Mouse (Mus musculus) liver, embryonic 13.5 days (tissue): ENCODE data around the gene Preb. TPM values are rescaled to one million over a fixed set of nuclear protein-coding genes. Genes with fewer than 3 reads are reported as not detected.

Experiments used
- ATAC-seq: fragments of 200-750 bp; cut with Nextera tagmentation; 2 replicates; pipeline ENCODE4 v1.8.0; 2017; ENCODE audit warnings: low read depth, mild to moderate bottlenecking, moderate number of reproducible peaks, moderate library complexity
- DNase-seq: peaks from one replicate; pipeline ENCODE4 v3.0.0; 2022
- H3K27ac ChIP-seq: fragments of 300-500 bp; sonication (generic); 2 replicates; pipeline ENCODE4 v1.5.1; 2015; ENCODE audit warnings: moderate library complexity, mild to moderate bottlenecking, inconsistent platforms
- H3K27me3 ChIP-seq: fragments of 300-500 bp; sonication (generic); 2 replicates; pipeline ENCODE4 v1.6.1; 2015; ENCODE audit warnings: mild to moderate bottlenecking, inconsistent platforms
- H3K36me3 ChIP-seq: fragments of 300-500 bp; sonication (generic); 2 replicates; pipeline ENCODE4 v1.6.1; 2015; ENCODE audit warnings: mild to moderate bottlenecking, inconsistent platforms
- H3K4me1 ChIP-seq: fragments of 300-500 bp; sonication (generic); replicated peaks from 2 replicates; pipeline ENCODE4 v1.6.1; 2015; ENCODE audit warnings: inconsistent platforms
- H3K4me2 ChIP-seq: fragments of 300-500 bp; sonication (generic); 2 replicates; pipeline ENCODE4 v1.6.1; 2015; ENCODE audit warnings: inconsistent platforms, mild to moderate bottlenecking, moderate library complexity
- H3K4me3 ChIP-seq: fragments of 300-500 bp; sonication (generic); replicated peaks from 2 replicates; pipeline ENCODE4 v1.5.1; 2015; ENCODE audit warnings: mild to moderate bottlenecking, inconsistent platforms
- H3K9ac ChIP-seq: fragments of 300-500 bp; sonication (generic); 2 replicates; pipeline ENCODE4 v1.6.1; 2015; ENCODE audit warnings: mild to moderate bottlenecking, inconsistent platforms
- H3K9me3 ChIP-seq: fragments of 300-500 bp; sonication (generic); replicated peaks from 2 replicates; pipeline ENCODE4 v1.6.1; 2016; ENCODE audit warnings: inconsistent platforms
- WGBS: fragments of 180-500 bp; shearing (Covaris S2); methylation state at CpG from one replicate; pipeline ENCODE4 v1.1.7; 2015; ENCODE audit not compliant: insufficient replicate concordance; 5-methylcytosine and 5-hydroxymethylcytosine counted together
- polyA plus RNA-seq: library from polyadenylated mRNA; unstranded; fragments of >200 nt; fragmentation: Nextera tagmentation; extraction: Ambion mirVana; gene quantifications from 2 replicates; pipeline ENCODE4 v1.2.1, GENCODE M21; 2015

Gene Preb
- polyA plus RNA-seq, 1 experiment from 2014 or later = 91.6 TPM

- Histone ChIP-seq H3K9me3 (no peaks in the 10 kb centered on the region), H3K4me1 (peaks cover 88% of the 10 kb centered on the region), H3K4me3 (peak overlapping the region; percentile 59), H3K27ac (peak overlapping the region; percentile 83), H3K36me3 (peaks cover 25% of the 10 kb centered on the region), H3K9ac (peak overlapping the region; percentile 72), H3K27me3 (no peaks in the 10 kb centered on the region), H3K4me2 (peak overlapping the region; percentile 67)
- 19% methylated on average over 7 of the region's 7 CpGs for WGBS
- DNase-seq (no peak), ATAC-seq (peak; percentile 3; the same call in 1 of the 2 replicates)
These were observed 46.0 kb downstream of the Preb start for GRCm38 (mm10) chr5:30914101-30914635.

- Histone ChIP-seq H3K27me3 (no peaks in the 10 kb centered on the region), H3K27ac (peak within 1 kb of the TSS; percentile 83), H3K4me1 (peaks cover 92% of the 10 kb centered on the region), H3K9me3 (no peaks in the 10 kb centered on the region), H3K36me3 (peaks cover 16% of the 10 kb centered on the region), H3K9ac (peak within 1 kb of the TSS; percentile 72), H3K4me2 (peak within 1 kb of the TSS; percentile 67), H3K4me3 (peak within 1 kb of the TSS; percentile 59)
- ATAC-seq (peak; percentile 34), DNase-seq (no peak)
- 21% methylated on average over 13 of the region's 13 CpGs for WGBS
These were observed 46.9 kb downstream of the Preb start, which contains the start of gene Emilin1 for GRCm38 (mm10) chr5:30913060-30913841. Emilin1 (plus strand) TSS chr5:30913402.

DNA sequence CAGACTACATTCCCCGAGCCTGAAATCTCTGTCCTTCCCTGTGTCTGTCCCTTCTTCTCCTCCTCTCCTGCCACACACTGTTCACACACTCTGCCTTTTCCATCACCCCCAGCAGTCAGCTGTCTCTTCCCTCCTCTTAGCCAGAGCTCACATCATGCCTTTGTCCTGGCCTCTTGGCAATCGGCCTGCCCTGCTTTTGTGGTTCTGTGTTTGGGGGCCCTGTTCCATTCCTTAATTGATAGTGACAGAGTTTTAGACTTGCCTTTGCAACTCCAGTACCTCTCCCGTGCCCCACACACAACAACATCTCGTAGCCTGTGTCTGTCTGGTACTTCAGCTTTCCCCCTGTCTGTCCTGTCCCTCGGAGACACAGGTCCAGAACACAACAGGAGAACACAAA lies 48.0 kb downstream of the Preb start:
- Histone ChIP-seq H3K4me3 (no peak overlapping the region), H3K9ac (no peak overlapping the region), H3K27me3 (no peaks in the 10 kb centered on the region), H3K36me3 (peaks cover 5% of the 10 kb centered on the region), H3K4me2 (0 out of 2 replicates have a peak overlapping the region, but pooled peaks have one; percentile 67), H3K9me3 (no peaks in the 10 kb centered on the region), H3K27ac (peak overlapping the region; percentile 83), H3K4me1 (peaks cover 87% of the 10 kb centered on the region)
- WGBS = 55% methylated on average over 5 of the region's 5 CpGs
- ATAC-seq (no peak), DNase-seq (no peak)

DNA sequence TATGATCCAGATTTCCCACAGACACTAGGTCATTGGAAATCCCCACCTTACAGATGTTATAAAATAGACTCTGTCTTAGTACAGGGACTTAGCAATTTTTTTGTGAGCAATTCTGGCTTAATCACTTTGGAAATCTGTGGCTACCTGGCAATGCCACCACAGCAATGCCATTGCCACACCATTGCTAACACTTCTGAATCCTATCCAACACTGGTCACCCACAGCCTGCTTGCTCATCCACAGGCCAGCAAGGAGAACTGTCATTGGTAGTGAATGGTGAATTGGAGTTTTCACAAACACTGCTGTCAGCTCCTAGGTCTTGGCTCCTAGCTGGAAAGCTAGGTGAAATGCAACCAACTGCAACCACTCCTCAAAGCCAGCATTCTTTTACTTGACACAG lies 49.7 kb downstream of the Preb start:
- ATAC-seq = no peak
- peaks cover 8% of the 10 kb centered on the region for H3K36me3 ChIP-seq
- H3K27me3 ChIP-seq = no peaks in the 10 kb centered on the region
- H3K9me3 ChIP-seq = no peaks in the 10 kb centered on the region
- H3K4me1 ChIP-seq = peaks cover 85% of the 10 kb centered on the region
- H3K9ac ChIP-seq = no peak overlapping the region
- no peak for DNase-seq
- no peak overlapping the region for H3K4me3 ChIP-seq
- H3K4me2 ChIP-seq = no peak overlapping the region
- peak overlapping the region; percentile 36; the same call in 1 of the 2 replicates for H3K27ac ChIP-seq

DNA sequence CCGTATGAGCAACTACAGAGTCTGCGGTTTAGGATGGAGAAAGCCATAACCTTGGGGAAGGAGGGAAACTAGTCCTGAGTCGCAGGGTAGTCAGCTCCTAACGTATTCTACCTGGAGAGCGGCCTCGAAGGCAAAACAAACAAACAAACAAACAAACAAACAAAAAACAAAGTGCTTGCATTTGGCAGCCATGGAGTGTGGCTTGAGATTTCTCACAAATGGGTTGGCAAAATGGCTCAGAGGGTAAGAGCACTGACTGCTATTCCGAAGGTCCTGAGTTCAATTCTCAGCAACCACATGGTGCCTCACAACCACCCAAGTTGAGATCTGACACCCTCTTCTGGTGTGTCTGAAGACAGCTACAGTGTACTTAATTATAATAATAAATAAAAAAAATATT lies 50.3 kb downstream of the Preb start:
- Histone ChIP-seq H3K9me3 (no peaks in the 10 kb centered on the region), H3K27me3 (no peaks in the 10 kb centered on the region), H3K4me3 (no peak overlapping the region), H3K4me1 (peaks cover 85% of the 10 kb centered on the region), H3K4me2 (0 out of 2 replicates have a peak overlapping the region, but pooled peaks have one; percentile 96), H3K36me3 (peaks cover 14% of the 10 kb centered on the region), H3K9ac (no peak overlapping the region), H3K27ac (peak overlapping the region; percentile 89)
- ATAC-seq (no peak), DNase-seq (no peak)
- 76% methylated on average over 7 of the region's 7 CpGs for WGBS

DNA sequence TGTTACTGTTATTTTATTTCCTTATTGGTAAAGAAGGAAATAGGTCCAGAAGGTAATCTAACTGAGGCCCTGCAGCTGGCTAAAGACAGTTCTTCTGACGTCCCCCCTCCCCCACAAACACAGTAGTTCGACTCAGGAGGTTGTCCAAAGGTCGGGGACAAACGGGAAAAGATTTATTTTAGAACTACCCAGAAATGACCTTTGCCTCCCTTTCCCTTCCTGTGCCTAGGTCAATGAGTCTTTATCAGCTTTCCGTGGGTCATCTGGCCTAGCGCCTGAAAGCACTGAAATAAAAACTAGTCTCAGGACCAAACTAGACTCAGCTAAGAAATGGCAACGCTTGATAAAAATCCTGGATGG lies 50.9 kb downstream of the Preb start:
- peaks cover 20% of the 10 kb centered on the region for H3K36me3 ChIP-seq
- H3K9me3 ChIP-seq = no peaks in the 10 kb centered on the region
- H3K4me3 ChIP-seq = no peak overlapping the region
- peaks cover 85% of the 10 kb centered on the region for H3K4me1 ChIP-seq
- ATAC-seq (no peak), DNase-seq (no peak)
- H3K9ac ChIP-seq = peak overlapping the region; percentile 94; the same call in 1 of the 2 replicates
- H3K27ac ChIP-seq = peak overlapping the region; percentile 89
- no peaks in the 10 kb centered on the region for H3K27me3 ChIP-seq
- peak overlapping the region; percentile 96 for H3K4me2 ChIP-seq
- WGBS = 25% methylated on average over 7 of the region's 7 CpGs

- Histone ChIP-seq H3K9ac (peak overlapping the region; percentile 94), H3K27me3 (no peaks in the 10 kb centered on the region), H3K27ac (peak overlapping the region; percentile 89), H3K4me1 (peaks cover 80% of the 10 kb centered on the region), H3K4me2 (peak overlapping the region; percentile 96), H3K9me3 (no peaks in the 10 kb centered on the region), H3K4me3 (peak overlapping the region; percentile 76), H3K36me3 (peaks cover 26% of the 10 kb centered on the region)
- ATAC-seq (no peak), DNase-seq (no peak)
- 43% methylated on average over 13 of the region's 13 CpGs for WGBS
These were observed 51.5 kb downstream of the Preb start for GRCm38 (mm10) chr5:30908426-30909299.

GRCm38 (mm10) chr5:30907413-30908059 lies 52.6 kb downstream of the Preb start, which contains the start of gene Ost4:
Ost4 (minus strand) TSS chr5:30907788.
- peak within 1 kb of the TSS; percentile 76 for H3K4me3 ChIP-seq
- H3K27ac ChIP-seq = peak within 1 kb of the TSS; percentile 97
- H3K27me3 ChIP-seq = no peaks in the 10 kb centered on the region
- under 1% methylated on average over 58 of the region's 58 CpGs for WGBS
- peak; percentile 96 for ATAC-seq
- no peaks in the 10 kb centered on the region for H3K9me3 ChIP-seq
- peak within 1 kb of the TSS; percentile 94 for H3K9ac ChIP-seq
- peaks cover 69% of the 10 kb centered on the region for H3K4me1 ChIP-seq
- DNase-seq = peak; percentile 97
- H3K36me3 ChIP-seq = peaks cover 37% of the 10 kb centered on the region
- H3K4me2 ChIP-seq = peak within 1 kb of the TSS; percentile 96

DNA sequence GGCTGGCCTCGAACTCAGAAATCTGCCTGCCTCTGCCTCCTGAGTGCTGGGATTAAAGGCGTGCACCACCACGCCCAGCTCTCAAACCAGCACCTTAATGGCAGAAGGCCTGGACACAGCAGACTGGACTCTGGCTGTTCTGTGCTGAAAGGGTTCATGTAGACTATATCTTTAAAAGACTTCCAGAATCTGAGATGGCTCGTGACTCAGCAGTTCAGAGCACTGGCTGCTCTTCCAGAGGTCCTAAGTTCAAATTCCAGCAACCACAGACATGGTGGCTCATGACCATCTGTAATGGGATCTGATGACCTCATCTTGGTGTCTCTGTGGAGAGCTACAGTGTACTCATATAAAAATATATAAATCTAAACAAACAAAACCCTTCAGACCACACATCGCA lies 58.3 kb downstream of the Preb start:
- no peak overlapping the region for H3K4me3 ChIP-seq
- DNase-seq = no peak
- ATAC-seq = no peak
- no peaks in the 10 kb centered on the region for H3K27me3 ChIP-seq
- 86% methylated on average over 5 of the region's 5 CpGs for WGBS
- H3K4me2 ChIP-seq = no peak overlapping the region
- no peak overlapping the region for H3K27ac ChIP-seq
- no peaks in the 10 kb centered on the region for H3K9me3 ChIP-seq
- peaks cover 77% of the 10 kb centered on the region for H3K36me3 ChIP-seq
- no peak overlapping the region for H3K9ac ChIP-seq
- peaks cover 34% of the 10 kb centered on the region for H3K4me1 ChIP-seq
